Mouse (Mus musculus) adrenal gland, postnatal 25 days (tissue): ENCODE data around the gene Unc50. TPM values are rescaled to one million over a fixed set of nuclear protein-coding genes. Genes with fewer than 3 reads are reported as not detected.

ENCODE experiments used
- DNase-seq: peaks from one replicate; pipeline ENCODE4 v3.0.0; 2021; ENCODE audit warnings: mixed read lengths
- long read RNA-seq: library from polyadenylated mRNA; stranded (forward); transcript quantifications from one replicate; pipeline ENCODE4 v2.0.0, GENCODE M21; 2021
- total RNA-seq: library from RNA; stranded (reverse); gene quantifications from 2 replicates; pipeline ENCODE4 v1.2.3, GENCODE M21; 2021

Gene Unc50
- 63.0 and 72.8 TPM in 2 replicates for total RNA-seq
- long read RNA-seq, transcript Unc50-202 (6 exons, 1,094 nt): major isoform, 27 of 65 reads
- long read RNA-seq, transcript Unc50-201 (6 exons, 1,414 nt): minor isoform, 24 of 65 reads
- long read RNA-seq, partial matches to known transcripts: 8 of 65 reads
- long read RNA-seq, other reads (novel, unspliced or antisense): 6 of 65 reads

- peak; percentile 93 for DNase-seq
Observed at GRCm38 (mm10) chr1:37429366-37430296, at the start of gene Unc50, which contains the start of gene Coa5. Unc50 (plus strand) TSS chr1:37430139. Coa5 (minus strand) TSS chr1:37430103.

DNA sequence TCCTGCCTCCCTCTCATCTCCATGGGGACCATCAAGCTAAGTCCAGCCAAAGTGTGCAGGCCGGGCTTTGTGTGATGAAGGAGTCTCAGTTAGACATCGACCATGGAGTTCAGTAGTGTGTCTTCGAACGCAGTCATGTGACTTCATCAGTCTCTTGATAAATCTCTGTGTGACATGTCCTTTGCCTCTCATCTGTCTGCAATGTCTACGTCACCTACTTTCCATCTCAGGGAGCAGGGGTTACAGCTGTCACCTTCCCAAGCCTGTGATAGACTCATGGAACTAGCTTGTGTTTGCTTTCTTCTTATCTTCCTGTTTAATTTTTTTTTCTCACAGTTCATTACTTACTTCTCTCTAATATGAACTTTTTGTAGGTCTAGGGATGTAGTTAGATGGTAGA lies 49.0 kb upstream of the Unc50 start:
- DNase-seq: no peak

DNA sequence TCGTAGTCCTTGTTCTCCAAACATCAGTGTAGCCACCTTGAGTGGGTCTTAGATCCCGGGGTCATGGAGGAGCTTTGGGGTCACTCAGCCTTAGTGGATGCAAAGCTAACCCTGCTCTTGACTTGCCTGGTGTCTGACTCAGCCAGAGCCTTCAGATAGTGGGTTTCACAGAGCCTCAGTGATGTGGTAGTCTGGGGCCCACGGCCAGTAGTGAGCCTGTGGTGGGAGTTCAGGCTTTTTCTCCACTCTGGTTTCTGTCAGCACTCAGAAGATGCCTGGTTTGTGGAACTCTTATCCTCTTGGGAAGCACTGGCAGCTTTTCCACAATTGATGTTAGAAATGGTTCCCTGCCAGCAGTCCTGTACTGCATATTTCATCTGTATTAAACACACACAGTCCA lies 45.6 kb upstream of the Unc50 start:
- no peak for DNase-seq

- DNase-seq: no peak
Observed at GRCm38 (mm10) chr1:37386448-37386971, 43.4 kb upstream of the Unc50 start.

- no peak for DNase-seq
Observed at GRCm38 (mm10) chr1:37393174-37393573, 36.8 kb upstream of the Unc50 start.

GRCm38 (mm10) chr1:37396481-37396880 lies 33.5 kb upstream of the Unc50 start:
- DNase-seq: no peak

- no peak for DNase-seq
Observed at GRCm38 (mm10) chr1:37398961-37399360, 31.0 kb upstream of the Unc50 start.

DNA sequence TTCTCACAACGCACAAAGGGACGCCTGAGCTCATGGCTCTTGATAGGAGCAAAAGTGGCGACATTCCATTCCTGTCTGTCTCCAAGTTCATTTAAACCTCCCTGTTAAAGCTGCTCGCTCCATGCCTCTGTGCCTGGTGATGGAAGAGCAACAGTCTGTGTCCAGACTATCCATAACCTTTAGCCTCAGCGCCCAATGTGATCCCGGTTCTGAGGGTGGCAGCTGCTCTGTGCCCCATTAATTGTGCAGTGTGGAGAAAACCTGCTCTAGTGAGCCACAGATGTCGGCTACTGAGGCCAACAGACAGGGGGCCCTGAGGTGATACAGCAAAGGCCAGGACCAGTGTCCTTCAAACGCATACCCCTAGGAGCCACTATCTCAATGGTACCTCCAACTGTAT lies 30.2 kb upstream of the Unc50 start:
- no peak for DNase-seq

DNA sequence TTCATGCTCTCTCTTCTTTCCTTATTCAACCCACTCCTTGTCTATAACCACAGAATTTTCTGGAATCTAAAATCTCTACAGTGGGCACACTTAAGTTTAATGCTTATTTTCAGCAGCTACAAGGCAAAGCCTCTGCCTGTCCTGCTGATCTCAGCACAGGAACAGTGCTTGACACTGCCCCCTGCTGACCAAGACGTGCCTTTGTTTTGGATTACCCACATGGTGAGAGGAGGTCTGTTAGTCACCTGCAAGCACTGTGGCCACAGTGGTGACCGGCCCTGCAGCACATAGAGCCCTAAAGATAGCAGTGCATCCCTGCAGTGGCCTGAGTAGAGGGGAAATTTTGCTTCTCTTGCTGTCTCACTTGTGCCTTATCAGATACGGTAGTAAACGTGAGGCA lies 28.3 kb upstream of the Unc50 start:
- peak; percentile 64 for DNase-seq

- no peak for DNase-seq
Observed at GRCm38 (mm10) chr1:37405137-37405536, 24.8 kb upstream of the Unc50 start.

GRCm38 (mm10) chr1:37407228-37407627 lies 22.7 kb upstream of the Unc50 start:
- no peak for DNase-seq

DNA sequence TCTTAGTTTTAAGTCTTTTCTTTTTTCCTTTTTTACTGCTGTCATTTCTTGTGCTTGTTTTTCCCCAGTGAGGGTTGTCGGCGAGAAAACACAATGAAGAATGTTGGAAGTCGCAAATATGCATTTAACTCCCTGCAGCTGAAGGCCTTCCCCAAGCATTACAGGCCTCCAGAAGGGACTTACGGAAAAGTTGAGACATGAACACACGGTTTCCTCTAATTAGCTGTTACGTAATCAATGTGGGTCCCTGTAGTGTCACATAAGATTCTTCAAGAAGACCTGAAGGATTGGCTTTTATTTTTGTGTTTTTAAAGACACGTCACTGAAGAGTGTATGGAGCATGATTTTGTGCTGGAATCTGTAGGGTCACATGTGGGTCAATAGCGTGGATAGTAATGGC lies 21.9 kb upstream of the Unc50 start:
- DNase-seq: no peak

GRCm38 (mm10) chr1:37408678-37409077 lies 21.3 kb upstream of the Unc50 start:
- no peak for DNase-seq

GRCm38 (mm10) chr1:37409647-37410046 lies 20.3 kb upstream of the Unc50 start:
- DNase-seq: no peak

- no peak for DNase-seq
Observed at GRCm38 (mm10) chr1:37415394-37415793, 14.5 kb upstream of the Unc50 start.

DNA sequence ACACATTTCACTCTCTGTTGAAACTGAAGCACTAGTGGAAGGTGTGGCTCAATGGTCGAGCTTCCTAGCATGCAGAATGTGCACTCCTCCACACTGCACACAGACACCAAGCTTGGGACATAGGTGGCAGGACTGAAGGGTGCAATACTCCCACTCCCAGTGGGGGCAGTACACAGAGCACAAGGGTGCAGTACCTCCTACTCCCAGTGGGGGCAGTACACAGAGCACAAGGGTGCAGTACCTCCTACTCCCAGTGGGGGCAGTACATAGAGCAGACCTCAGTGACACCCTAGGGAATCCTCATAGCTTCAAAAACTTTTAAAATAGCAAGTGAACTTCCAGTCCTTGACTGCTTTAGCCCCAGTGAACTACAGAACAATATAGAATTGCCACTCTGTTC lies 10.5 kb upstream of the Unc50 start:
- DNase-seq: no peak

- no peak for DNase-seq
Observed at GRCm38 (mm10) chr1:37427144-37427875, 2.6 kb upstream of the Unc50 start.

GRCm38 (mm10) chr1:37428911-37429310 lies 1.0 kb upstream of the Unc50 start:
- DNase-seq: no peak

- no peak for DNase-seq
Observed at GRCm38 (mm10) chr1:37430297-37430840, 430 bp downstream of the Unc50 start.

- no peak for DNase-seq
Observed at GRCm38 (mm10) chr1:37436419-37436818, 6.5 kb downstream of the Unc50 start.

GRCm38 (mm10) chr1:37442848-37443835 lies 13.2 kb downstream of the Unc50 start:
- no peak for DNase-seq
